Mouse (Mus musculus) olfactory bulb, adult 2 months (tissue): Measurements from ENCODE around the gene Fcrla.

Experiments
- CTCF ChIP-seq: fragments of 200-500 bp; IDR thresholded peaks from 2 replicates; pipeline ENCODE4 v1.5.1; 2012; ENCODE audit warnings: low read depth, mild to moderate bottlenecking, low read length, moderate library complexity; ENCODE audit not compliant: insufficient read depth
- POLR2A ChIP-seq: fragments of 200-500 bp; IDR thresholded peaks from 2 replicates; pipeline ENCODE4 v1.6.1; 2012; ENCODE audit warnings: mild to moderate bottlenecking, low read depth, low read length, moderate library complexity; ENCODE audit not compliant: insufficient read depth

GRCm38 (mm10) chr1:170907111-170907455, 20.3 kb downstream of the Fcrla start:
- TF ChIP-seq CTCF (no peak), POLR2A (no peak)
